Mouse (Mus musculus): ENCODE measurements around the gene Pdcd6ip.

The Pdcd6ip gene

GRCm38 (mm10) chr9:113629191-113629590 is 78.9 kb downstream of the Pdcd6ip start:
- no peak for DNase-seq (ENCODE audit: extremely low read depth, insufficient read length, low spot score)

DNA sequence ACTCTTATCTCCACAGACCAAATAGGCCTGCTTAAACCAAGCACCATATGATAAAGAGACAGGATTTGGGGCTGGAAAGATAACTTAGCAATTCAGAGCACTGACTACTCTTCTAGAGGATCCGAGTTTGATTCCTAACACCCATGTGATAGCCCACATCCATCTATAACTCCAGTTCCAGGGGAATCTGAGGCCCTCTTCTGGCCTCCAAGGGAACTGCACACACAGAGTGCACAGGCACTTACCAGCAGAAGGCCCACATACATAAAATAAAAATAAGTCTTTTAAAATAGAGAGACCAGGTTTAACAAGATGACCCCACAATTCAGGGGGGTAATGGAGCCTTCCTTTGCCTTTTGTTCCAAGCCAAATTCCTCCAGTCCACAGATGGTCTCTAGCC is 79.3 kb downstream of the Pdcd6ip start:
- DNase-seq (ENCODE audit: extremely low read depth, insufficient read length, low spot score) = no peak

DNA sequence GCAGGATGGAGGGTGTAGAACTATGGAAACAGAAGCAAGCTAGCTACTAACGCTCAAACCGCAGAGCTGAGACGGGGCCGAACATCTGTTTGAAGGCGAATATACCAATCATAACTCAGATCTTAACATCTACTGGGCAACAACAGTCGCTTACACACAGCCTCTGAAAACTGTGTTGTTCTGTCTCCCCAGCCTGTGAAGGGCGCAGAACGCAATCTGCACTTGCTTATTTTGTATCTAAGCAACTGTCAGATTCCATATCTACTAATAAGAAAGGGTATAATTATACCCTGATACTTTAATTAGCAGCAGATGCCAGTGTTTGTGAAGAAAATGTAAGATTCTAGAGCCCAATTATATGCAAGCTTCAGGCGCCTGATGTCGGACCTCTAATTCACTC is 81.3 kb downstream of the Pdcd6ip start:
- no peak for DNase-seq (ENCODE audit: extremely low read depth, insufficient read length, low spot score)

- DNase-seq (ENCODE audit: extremely low read depth, insufficient read length, low spot score) = no peak
These were observed 84.0 kb downstream of the Pdcd6ip start for GRCm38 (mm10) chr9:113624086-113624485.

DNA sequence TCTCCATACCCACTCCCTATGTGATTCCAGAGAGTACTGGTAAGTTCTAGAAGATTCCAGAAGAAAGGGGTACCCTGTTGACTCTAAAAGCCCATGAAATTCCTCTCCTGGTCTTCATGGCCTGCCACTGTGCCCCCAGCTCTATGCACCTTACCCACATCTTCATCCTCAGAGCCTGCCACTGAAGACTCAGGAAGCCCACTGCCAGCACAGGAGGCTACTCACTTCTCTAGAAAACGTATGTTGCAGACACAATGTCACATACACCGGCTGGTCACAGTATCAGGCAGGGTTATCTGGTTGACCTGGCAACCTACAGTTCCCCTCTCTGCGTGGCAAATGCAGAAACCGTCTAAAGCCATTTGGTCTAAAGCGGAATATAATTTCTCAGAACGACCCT is 91.0 kb downstream of the Pdcd6ip start:
- DNase-seq (ENCODE audit: extremely low read depth, insufficient read length, low spot score) = no peak

DNA sequence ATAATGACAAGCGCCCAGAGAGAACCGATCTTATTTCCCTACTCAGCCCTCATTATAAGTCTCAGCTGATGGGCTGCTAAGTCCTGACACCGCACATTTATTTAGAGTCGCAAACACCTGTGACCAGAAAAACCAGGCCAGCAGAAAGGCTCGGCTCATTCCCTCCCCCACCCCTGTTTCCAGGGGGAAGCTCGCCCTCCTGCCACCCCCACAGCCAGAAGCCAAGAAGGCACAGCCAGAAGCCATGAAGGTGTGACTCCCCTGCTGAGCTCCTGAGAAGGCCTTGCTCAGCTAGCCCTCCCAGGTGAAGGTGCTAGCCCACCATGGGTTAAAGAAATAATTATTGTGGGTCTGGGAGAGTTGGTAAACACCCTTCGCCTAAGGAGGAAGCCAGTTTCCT is 97.3 kb downstream of the Pdcd6ip start:
- DNase-seq (ENCODE audit: extremely low read depth, insufficient read length, low spot score) = no peak

DNA sequence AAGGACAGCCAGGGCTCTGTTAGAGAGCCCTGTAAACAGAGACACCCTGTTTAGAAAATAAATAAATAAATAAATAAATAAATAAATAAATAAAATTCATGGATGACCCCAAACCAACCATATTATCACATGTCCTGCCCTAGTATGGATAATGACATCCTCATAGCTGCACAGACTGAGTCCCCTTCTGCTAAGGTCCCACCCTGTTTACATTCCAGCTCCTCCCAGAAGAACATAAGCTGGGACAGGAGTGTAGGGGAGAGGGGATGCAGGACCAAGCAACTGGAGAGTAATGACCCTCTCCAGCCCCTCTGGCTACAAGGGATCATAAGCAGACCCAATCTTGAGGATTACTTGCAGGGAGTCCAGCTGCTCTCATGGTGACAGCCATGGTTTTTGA is 105.9 kb downstream of the Pdcd6ip start:
- no peak for DNase-seq (ENCODE audit: extremely low read depth, insufficient read length, low spot score)

All from 3134 (cell line).